Mouse (Mus musculus): ENCODE results near the gene Olfr844. TPM values are rescaled to one million over a fixed set of nuclear protein-coding genes. Genes with fewer than 3 reads are reported as not detected.

Gene Olfr844
- total RNA-seq (2023) = not detected

GRCm38 (mm10) chr9:19316047-19316446, at the start of gene Olfr844:
Gene Olfr844 (plus strand): TSS chr9:19316347.

GRCm38 (mm10) chr9:19336157-19336556, 20.0 kb downstream of the Olfr844 start, which contains the start of gene Olfr845:
Gene Olfr845 (plus strand): TSS chr9:19336457.

GRCm38 (mm10) chr9:19363905-19364304, 47.8 kb downstream of the Olfr844 start, which contains the start of gene Olfr846:
Gene Olfr846 (minus strand): TSS chr9:19364005.

Other genes with a start within 250 kb of the Olfr844 start
- gene Olfr836, start 196.0 kb upstream of the Olfr844 start, total RNA-seq (2023) = not detected
- gene Olfr837, start 180.0 kb upstream of the Olfr844 start, total RNA-seq (2023) = not detected
- gene Olfr839-ps1, start 139.0 kb upstream of the Olfr844 start, total RNA-seq (2023) = 0.09 TPM
- gene Olfr843, start 64.4 kb upstream of the Olfr844 start, total RNA-seq (2023) = not detected
- not detected for gene Olfr845, start 20.1 kb downstream of the Olfr844 start, total RNA-seq (2023)
- not detected for gene Olfr846, start 47.7 kb downstream of the Olfr844 start, total RNA-seq (2023)
- not detected for gene Olfr847, start 62.3 kb downstream of the Olfr844 start, total RNA-seq (2023)
- gene Olfr849, start 123.9 kb downstream of the Olfr844 start, total RNA-seq (2023) = not detected
- gene Olfr850, start 161.9 kb downstream of the Olfr844 start, total RNA-seq (2023) = not detected
- gene Olfr851, start 176.9 kb downstream of the Olfr844 start, total RNA-seq (2023) = not detected
- gene Olfr853, start 224.7 kb downstream of the Olfr844 start, total RNA-seq (2023) = not detected

Measured in CD4-positive naive resting alpha-beta T cell, adult 76 days (primary cell).